Mouse (Mus musculus) adrenal gland, postnatal 14 days (tissue): Measurements from ENCODE around the gene 1700016C15Rik. TPM values are rescaled to one million over a fixed set of nuclear protein-coding genes. Genes with fewer than 3 reads are reported as not detected.

ENCODE experiments used
- DNase-seq: peaks from one replicate; pipeline ENCODE4 v3.0.0; 2021; ENCODE audit warnings: mixed read lengths
- total RNA-seq: library from RNA; stranded (reverse); gene quantifications from 2 replicates; pipeline ENCODE4 v1.2.3, GENCODE M21; 2021

1700016C15Rik gene
- total RNA-seq, 1 experiment from 2014 or later, result not detected

DNA sequence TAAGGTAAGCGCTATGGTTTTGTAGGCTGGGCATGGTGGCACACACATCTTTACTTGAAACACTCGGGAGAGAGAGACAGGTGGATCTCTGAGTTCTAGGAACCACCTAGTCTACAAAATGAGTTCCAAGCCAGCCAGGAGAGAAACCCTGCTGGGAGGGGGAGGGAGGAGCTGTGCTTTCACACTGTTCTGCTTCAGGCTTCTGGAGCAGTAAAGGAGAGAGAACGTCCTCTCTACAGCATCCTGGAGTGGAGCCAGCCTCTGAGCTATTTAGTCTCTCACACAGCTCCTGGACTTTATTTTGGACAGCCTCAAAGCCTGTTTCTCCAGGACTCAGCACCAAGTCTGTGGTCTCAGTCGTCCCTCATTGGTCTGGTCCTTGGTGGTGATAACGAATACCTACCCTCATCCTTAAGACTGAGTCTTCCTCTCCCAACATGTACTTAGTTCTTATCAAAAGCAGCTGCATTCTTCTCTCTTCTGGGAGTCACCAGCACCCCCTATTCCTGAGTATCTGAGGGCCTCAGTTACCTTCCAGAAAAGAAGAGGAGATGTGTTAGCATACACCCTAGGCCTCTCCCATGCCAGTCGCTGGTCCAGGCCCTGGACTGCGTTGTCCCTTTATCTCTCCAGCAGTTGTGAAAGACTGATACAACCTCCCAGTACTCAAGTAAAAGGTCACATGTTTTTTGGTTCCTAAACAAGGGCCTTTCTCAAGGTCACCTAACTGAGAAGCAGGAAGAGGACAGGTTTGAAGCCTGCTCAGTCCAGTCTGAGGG is 12.4 kb upstream of the 1700016C15Rik start:
- no peak for DNase-seq

DNA sequence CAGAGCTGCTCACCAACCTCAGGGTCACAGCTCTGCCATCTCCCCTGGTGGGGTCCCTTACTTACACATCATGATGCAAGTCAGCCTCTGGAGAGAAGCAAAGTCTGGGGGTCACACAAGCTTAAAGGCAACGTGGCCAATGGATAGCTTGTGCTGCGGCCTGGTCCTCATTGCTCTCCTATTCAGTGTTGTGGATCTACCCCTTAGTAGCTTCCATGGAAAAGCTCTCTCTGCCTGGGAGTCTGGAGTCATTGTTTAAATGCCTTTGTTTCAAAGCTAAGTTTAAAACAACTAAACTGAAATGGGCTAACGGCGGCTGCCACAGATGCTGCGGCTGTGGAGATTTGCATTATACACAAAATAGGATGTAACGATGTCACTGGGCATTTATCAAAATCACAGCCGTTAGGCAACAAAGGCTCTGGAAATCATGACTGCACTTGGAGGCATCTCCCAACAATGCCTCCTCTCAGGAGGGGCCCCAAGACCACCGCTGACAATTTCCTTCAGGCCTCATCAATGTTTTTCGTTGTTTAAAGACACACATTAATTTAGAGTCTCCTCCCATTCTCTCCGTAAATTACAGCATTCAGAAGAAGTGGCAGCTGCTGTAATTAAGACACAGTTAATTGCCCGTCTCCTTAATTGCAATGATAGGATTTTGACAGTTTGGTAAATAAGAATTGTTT is 11.1 kb upstream of the 1700016C15Rik start:
- DNase-seq, result no peak

- no peak for DNase-seq
These were observed 10.6 kb upstream of the 1700016C15Rik start for GRCm38 (mm10) chr1:177719029-177719427.

- no peak for DNase-seq
These were observed 5.8 kb upstream of the 1700016C15Rik start for GRCm38 (mm10) chr1:177723786-177724185.

- no peak for DNase-seq
These were observed 2.7 kb upstream of the 1700016C15Rik start for GRCm38 (mm10) chr1:177726870-177727269.

- no peak for DNase-seq
These were observed 1.6 kb upstream of the 1700016C15Rik start for GRCm38 (mm10) chr1:177727883-177728525.

- no peak for DNase-seq
These were observed 2.4 kb downstream of the 1700016C15Rik start for GRCm38 (mm10) chr1:177731973-177732372.

DNA sequence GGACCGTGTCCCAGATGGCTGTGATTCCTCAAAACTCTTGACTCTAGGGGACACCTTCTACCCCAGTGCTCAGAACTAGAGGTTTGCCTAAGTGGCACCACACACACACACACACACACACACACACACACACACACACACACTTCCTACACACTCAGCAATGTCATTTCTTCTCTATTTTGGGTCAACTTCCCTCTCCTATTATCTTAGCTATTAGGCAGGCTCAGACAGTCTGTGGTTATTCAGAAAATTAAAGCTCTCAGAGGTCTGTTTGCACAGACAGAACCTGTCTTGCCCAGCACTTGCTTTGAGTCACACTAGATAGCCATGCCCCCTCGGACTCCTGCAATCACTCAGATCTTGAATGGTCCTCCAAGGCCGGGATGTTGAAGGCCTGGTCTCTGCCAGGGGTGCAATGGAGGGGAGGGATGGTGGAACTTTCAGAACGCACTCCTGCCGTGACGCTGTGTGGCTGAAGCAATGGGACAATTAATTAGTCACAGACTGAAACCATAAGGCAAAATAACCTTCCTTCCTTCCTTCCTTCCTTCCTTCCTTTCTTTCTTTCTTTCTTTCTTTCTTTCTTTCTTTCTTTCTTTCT is 8.0 kb downstream of the 1700016C15Rik start:
- DNase-seq, result no peak

DNA sequence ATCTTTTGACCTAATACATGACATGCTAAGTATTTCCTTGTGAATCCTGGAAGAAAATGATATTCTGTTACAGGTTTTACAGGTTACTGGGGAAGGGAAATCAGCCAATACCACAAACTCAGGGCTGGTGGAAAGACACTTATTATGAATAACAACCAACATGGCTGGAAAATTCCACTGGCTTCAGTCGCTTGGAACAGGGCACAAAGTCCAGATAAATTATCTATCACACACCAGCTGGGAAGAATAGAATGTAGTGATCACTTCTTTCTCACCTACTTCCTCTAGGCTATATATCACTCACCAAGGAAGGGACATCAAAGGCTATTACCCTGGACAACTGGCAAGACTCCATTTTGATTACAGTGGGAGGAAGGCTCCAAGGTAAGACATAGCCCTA is 11.1 kb downstream of the 1700016C15Rik start:
- DNase-seq, result no peak

GRCm38 (mm10) chr1:177742119-177742518 is 12.5 kb downstream of the 1700016C15Rik start:
- DNase-seq, result no peak

- DNase-seq, result no peak
These were observed 15.1 kb downstream of the 1700016C15Rik start for GRCm38 (mm10) chr1:177744521-177745325.

GRCm38 (mm10) chr1:177747869-177748540 is 18.4 kb downstream of the 1700016C15Rik start:
- DNase-seq, result no peak

GRCm38 (mm10) chr1:177753496-177753895 is 23.9 kb downstream of the 1700016C15Rik start:
- no peak for DNase-seq

GRCm38 (mm10) chr1:177757249-177757648 is 27.6 kb downstream of the 1700016C15Rik start:
- DNase-seq, result no peak

DNA sequence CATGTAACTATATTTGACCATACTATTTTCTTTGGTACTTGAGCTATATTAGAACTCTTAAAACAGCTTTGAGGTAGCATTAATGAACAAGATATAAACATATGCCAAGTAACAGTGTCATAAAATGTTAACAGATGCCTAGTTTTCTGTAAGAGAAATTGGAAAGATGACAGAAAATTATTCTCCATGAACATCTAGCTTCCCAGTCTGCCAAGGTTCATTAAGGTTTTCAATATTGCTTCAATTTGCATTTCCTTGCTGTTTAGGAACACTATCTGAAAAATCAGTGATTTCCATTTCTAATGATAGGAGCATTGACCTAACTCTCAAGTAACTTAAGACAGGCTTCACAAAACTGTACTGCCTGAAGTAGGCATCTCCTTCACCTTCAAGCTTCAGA is 39.3 kb downstream of the 1700016C15Rik start:
- no peak for DNase-seq

DNA sequence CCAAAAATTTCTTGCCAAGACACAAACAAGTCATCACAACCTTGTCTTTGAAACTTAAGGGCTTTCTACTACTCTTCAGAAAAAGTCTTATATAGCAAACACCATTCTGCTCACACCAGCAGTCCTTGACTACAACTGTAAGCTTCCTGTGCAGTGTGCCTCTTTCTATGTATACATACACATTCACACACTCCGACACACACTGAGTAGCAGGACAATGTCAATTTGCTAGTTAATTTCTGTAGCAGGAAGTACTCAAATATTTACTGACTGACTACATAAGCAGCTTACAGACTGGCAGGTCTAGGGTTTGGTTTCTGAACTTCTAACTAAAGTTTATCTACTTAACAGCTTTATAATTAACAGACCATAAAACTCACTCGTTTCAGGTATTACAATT is 47.8 kb downstream of the 1700016C15Rik start:
- no peak for DNase-seq

DNA sequence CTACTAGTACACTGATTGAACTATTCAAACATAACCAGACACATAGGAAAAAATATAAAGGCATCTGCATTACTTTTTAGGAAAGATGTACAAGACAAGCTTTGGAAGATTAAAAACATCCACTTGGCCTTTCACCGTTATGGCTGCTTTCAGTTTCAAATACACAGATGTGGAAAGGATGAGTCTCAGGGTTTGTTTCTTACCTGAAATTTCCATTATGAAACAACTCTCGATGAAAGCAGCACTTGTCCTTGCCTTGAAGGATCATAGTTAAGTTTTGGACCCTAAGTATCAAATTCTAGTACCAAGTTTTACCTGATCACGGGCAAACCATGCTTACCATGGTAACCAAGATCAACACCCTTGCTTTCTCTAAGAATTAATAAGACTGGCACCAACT is 63.2 kb downstream of the 1700016C15Rik start:
- DNase-seq, result no peak

- DNase-seq, result peak; percentile 6
These were observed 65.3 kb downstream of the 1700016C15Rik start for GRCm38 (mm10) chr1:177794866-177795265.

GRCm38 (mm10) chr1:177795421-177796192 is 66.0 kb downstream of the 1700016C15Rik start:
- no peak for DNase-seq

GRCm38 (mm10) chr1:177796193-177796939 is 66.8 kb downstream of the 1700016C15Rik start, which contains the start of gene Adss:
Gene Adss (minus strand): TSS chr1:177796511.
- peak; percentile 100 for DNase-seq
